Mouse (Mus musculus) stomach, embryonic 15.5 days (tissue): Measurements from ENCODE around the gene Aen. TPM values are rescaled to one million over a fixed set of nuclear protein-coding genes. Genes with fewer than 3 reads are reported as not detected.
A peak's percentile ranks its signal among the peaks of the same experiment; 100 is the strongest.

Experiments used
- ATAC-seq: fragments of 200-750 bp; cut with Nextera tagmentation; 2 replicates; pipeline ENCODE4 v1.8.0; 2017; ENCODE audit warnings: low read depth, moderate number of reproducible peaks, moderate TSS enrichment; ENCODE audit not compliant: insufficient read depth, low FRiP score
- H3K27ac ChIP-seq: fragments of 300-500 bp; sonication (generic); 2 replicates; pipeline ENCODE4 v1.5.1; 2015; ENCODE audit warnings: mild to moderate bottlenecking, inconsistent platforms
- H3K27me3 ChIP-seq: fragments of 300-500 bp; sonication (generic); replicated peaks from 2 replicates; pipeline ENCODE4 v1.6.1; 2015; ENCODE audit warnings: inconsistent platforms
- H3K36me3 ChIP-seq: fragments of 300-500 bp; sonication (generic); 2 replicates; pipeline ENCODE4 v1.6.1; 2015; ENCODE audit warnings: inconsistent platforms
- H3K4me1 ChIP-seq: fragments of 300-500 bp; sonication (generic); 2 replicates; pipeline ENCODE4 v1.6.1; 2015; ENCODE audit warnings: inconsistent platforms
- H3K4me2 ChIP-seq: fragments of 300-500 bp; sonication (generic); 2 replicates; pipeline ENCODE4 v1.6.1; 2015; ENCODE audit warnings: mild to moderate bottlenecking, inconsistent platforms
- H3K4me3 ChIP-seq: fragments of 300-500 bp; sonication (generic); replicated peaks from 2 replicates; pipeline ENCODE4 v1.5.1; 2015; ENCODE audit warnings: inconsistent platforms
- H3K9ac ChIP-seq: fragments of 300-500 bp; sonication (generic); 2 replicates; pipeline ENCODE4 v1.6.1; 2015; ENCODE audit warnings: inconsistent platforms
- H3K9me3 ChIP-seq: fragments of 300-500 bp; sonication (generic); 2 replicates; pipeline ENCODE4 v1.6.1; 2016; ENCODE audit warnings: inconsistent platforms
- WGBS: fragments of 180-500 bp; shearing (Covaris S2); methylation state at CpG from one replicate; pipeline ENCODE4 v1.1.7; 2015; 5-methylcytosine and 5-hydroxymethylcytosine counted together
- polyA plus RNA-seq: library from polyadenylated mRNA; unstranded; fragments of >200 nt; fragmentation: Nextera tagmentation; extraction: Ambion mirVana; gene quantifications from 2 replicates; pipeline ENCODE4 v1.2.1, GENCODE M21; 2015

The Aen gene
- polyA plus RNA-seq, 1 experiment from 2014 or later: 37.9 TPM

GRCm38 (mm10) chr7:78872831-78873230, 22.8 kb upstream of the Aen start:
- Histone ChIP-seq H3K9ac (no peak overlapping the region), H3K4me1 (no peaks in the 10 kb centered on the region), H3K27ac (no peak overlapping the region), H3K9me3 (no peaks in the 10 kb centered on the region), H3K36me3 (no peaks in the 10 kb centered on the region), H3K27me3 (no peaks in the 10 kb centered on the region), H3K4me2 (no peak overlapping the region), H3K4me3 (no peak overlapping the region)
- no peak for ATAC-seq
- WGBS: 52% methylated on average over 5 of the region's 5 CpGs

- ATAC-seq: no peak
- H3K4me3 ChIP-seq: peak overlapping the region; percentile 23
- peaks cover 33% of the 10 kb centered on the region for H3K27me3 ChIP-seq
- H3K9me3 ChIP-seq: no peaks in the 10 kb centered on the region
- WGBS: 15% methylated on average over 14 of the region's 16 CpGs
- H3K4me2 ChIP-seq: peak overlapping the region; percentile 51
- no peaks in the 10 kb centered on the region for H3K36me3 ChIP-seq
- peaks cover 10% of the 10 kb centered on the region; the same call in 1 of the 2 replicates for H3K4me1 ChIP-seq
- H3K27ac ChIP-seq: no peak overlapping the region
- H3K9ac ChIP-seq: no peak overlapping the region
Observed at GRCm38 (mm10) chr7:78881607-78882468, 13.8 kb upstream of the Aen start.

DNA sequence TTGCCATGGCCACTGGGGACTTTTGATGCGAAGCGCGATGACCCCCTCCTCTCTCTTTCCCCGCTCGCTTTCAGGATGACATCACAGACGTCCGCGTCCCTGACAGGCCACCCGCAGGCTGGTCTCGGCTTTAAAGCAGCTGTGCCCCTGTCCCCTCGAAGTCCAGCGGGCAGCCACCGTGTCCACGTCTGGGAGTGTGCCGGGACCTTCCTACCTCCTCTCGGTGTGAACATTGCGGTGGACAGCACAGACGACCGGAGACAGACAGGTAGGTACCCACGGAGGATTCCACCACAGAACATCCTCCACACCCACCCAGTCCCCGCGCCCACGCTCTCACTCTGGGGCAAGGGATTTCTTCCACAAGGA, 13.2 kb upstream of the Aen start:
- Histone ChIP-seq H3K27ac (no peak overlapping the region), H3K9ac (no peak overlapping the region), H3K9me3 (no peaks in the 10 kb centered on the region), H3K4me2 (peak overlapping the region; percentile 51), H3K4me3 (peak overlapping the region; percentile 23), H3K4me1 (peaks cover 10% of the 10 kb centered on the region; the same call in 1 of the 2 replicates), H3K36me3 (no peaks in the 10 kb centered on the region), H3K27me3 (peaks cover 33% of the 10 kb centered on the region)
- WGBS: 3% methylated on average over 23 of the region's 23 CpGs
- ATAC-seq: no peak; the same call in 1 of the 2 replicates

GRCm38 (mm10) chr7:78883016-78883725, 12.5 kb upstream of the Aen start:
- Histone ChIP-seq H3K9me3 (no peaks in the 10 kb centered on the region), H3K4me1 (peaks cover 10% of the 10 kb centered on the region; the same call in 1 of the 2 replicates), H3K9ac (no peak overlapping the region), H3K4me3 (peak overlapping the region; percentile 23), H3K36me3 (no peaks in the 10 kb centered on the region), H3K27me3 (peaks cover 33% of the 10 kb centered on the region), H3K27ac (no peak overlapping the region), H3K4me2 (peak overlapping the region; percentile 51)
- ATAC-seq: no peak
- WGBS: under 1% methylated on average over 34 of the region's 34 CpGs

DNA sequence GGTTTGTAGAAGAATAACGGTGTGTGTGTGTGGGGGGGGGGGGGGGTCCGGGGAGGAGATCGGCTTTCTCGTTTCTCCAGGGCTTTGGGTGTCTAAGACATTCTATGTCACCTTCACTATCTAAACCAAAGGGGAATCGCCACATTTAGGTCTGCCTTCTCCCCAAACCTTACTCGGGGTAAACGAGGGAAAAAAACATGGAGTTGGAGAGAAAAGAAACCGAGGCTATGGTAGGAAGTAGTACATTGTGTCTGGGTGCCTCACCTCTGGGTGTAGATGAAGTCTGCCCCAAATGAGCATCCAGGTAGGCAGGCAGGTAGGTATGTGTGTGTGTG, 12.0 kb upstream of the Aen start:
- H3K27ac ChIP-seq: no peak overlapping the region
- H3K4me3 ChIP-seq: 0 out of 2 replicates have a peak overlapping the region, but pooled peaks have one; percentile 23
- H3K9ac ChIP-seq: no peak overlapping the region
- no peak overlapping the region; the same call in 1 of the 2 replicates for H3K4me2 ChIP-seq
- peaks cover 33% of the 10 kb centered on the region for H3K27me3 ChIP-seq
- H3K4me1 ChIP-seq: peaks cover 10% of the 10 kb centered on the region; the same call in 1 of the 2 replicates
- no peaks in the 10 kb centered on the region for H3K9me3 ChIP-seq
- H3K36me3 ChIP-seq: no peaks in the 10 kb centered on the region
- WGBS: 15% methylated on average over 8 of the region's 8 CpGs
- no peak for ATAC-seq

- WGBS: 5% methylated on average over 6 of the region's 6 CpGs
- Histone ChIP-seq H3K4me2 (no peak overlapping the region), H3K4me3 (no peak overlapping the region), H3K27me3 (peaks cover 33% of the 10 kb centered on the region), H3K36me3 (no peaks in the 10 kb centered on the region), H3K27ac (no peak overlapping the region), H3K4me1 (peaks cover 10% of the 10 kb centered on the region; the same call in 1 of the 2 replicates), H3K9me3 (no peaks in the 10 kb centered on the region), H3K9ac (no peak overlapping the region)
- ATAC-seq: no peak
Observed at GRCm38 (mm10) chr7:78884139-78884538, 11.5 kb upstream of the Aen start.

- Histone ChIP-seq H3K4me2 (no peak overlapping the region), H3K4me1 (peaks cover 10% of the 10 kb centered on the region; the same call in 1 of the 2 replicates), H3K9ac (no peak overlapping the region), H3K36me3 (no peaks in the 10 kb centered on the region), H3K9me3 (no peaks in the 10 kb centered on the region), H3K4me3 (no peak overlapping the region), H3K27me3 (peaks cover 37% of the 10 kb centered on the region), H3K27ac (no peak overlapping the region)
- ATAC-seq: no peak
- WGBS: 78% methylated on average over 5 of the region's 5 CpGs
Observed at GRCm38 (mm10) chr7:78885404-78885803, 10.2 kb upstream of the Aen start.

DNA sequence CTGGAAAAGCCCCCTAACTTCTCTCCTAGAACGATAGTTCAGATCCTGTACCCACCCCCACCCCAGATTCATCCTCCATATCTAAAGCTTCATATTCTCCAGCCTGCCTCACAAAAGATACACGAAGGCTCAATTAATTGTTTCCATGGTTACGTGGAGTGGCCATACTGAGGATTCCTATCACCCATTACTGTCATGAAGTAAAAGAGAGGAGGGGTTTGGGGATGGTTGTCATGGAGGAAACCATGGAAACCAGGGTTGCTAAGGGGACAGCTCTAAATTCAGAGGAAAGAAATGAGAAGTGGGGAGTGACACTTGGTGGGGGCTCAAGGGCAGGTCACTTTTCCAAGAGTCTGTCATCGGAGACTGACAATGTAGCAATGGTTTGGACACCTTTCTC, 9.2 kb upstream of the Aen start:
- no peak overlapping the region for H3K27ac ChIP-seq
- 74% methylated on average over 4 of the region's 4 CpGs for WGBS
- H3K4me3 ChIP-seq: no peak overlapping the region
- H3K4me1 ChIP-seq: peaks cover 10% of the 10 kb centered on the region; the same call in 1 of the 2 replicates
- H3K27me3 ChIP-seq: peaks cover 32% of the 10 kb centered on the region
- ATAC-seq: no peak
- H3K36me3 ChIP-seq: no peaks in the 10 kb centered on the region
- H3K4me2 ChIP-seq: no peak overlapping the region
- no peak overlapping the region for H3K9ac ChIP-seq
- no peaks in the 10 kb centered on the region for H3K9me3 ChIP-seq

DNA sequence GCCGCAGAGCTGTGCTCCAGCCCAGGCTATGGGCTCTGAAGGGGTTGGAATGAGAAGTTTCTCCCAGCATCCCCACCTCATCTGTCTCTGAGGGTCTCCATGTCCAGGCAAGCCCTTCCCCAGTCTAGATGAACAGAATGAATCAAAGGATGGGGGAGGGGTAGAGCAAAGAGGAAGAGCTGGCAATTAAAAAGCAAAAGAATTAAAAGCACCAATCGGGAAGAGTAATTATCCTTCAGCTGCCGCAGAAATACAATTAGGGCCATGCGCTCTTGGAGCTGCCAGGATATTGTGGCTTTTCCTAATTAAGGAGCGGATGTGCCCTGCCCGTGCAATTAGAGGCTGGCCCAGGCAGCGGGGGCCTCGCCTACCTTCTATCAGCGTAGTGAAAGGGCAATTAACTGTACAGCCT, 8.2 kb upstream of the Aen start:
- ATAC-seq: no peak
- H3K27me3 ChIP-seq: peaks cover 26% of the 10 kb centered on the region

GRCm38 (mm10) chr7:78890641-78891040, 5.0 kb upstream of the Aen start:
- Histone ChIP-seq H3K4me2 (no peak overlapping the region), H3K27me3 (0 out of 2 replicates have a peak, but pooled peaks cover 4% of the 10 kb centered on the region), H3K36me3 (no peaks in the 10 kb centered on the region), H3K9me3 (no peaks in the 10 kb centered on the region), H3K4me1 (no peaks in the 10 kb centered on the region; the same call in 1 of the 2 replicates), H3K4me3 (no peak overlapping the region), H3K9ac (no peak overlapping the region), H3K27ac (no peak overlapping the region)
- no peak for ATAC-seq
- WGBS: 3% methylated on average over 16 of the region's 16 CpGs

More for the DNA sequence above, 8.2 kb upstream of the Aen start:
- Histone ChIP-seq H3K27ac (no peak overlapping the region), H3K4me3 (no peak overlapping the region), H3K9ac (no peak overlapping the region), H3K4me2 (no peak overlapping the region), H3K9me3 (no peaks in the 10 kb centered on the region), H3K4me1 (peaks cover 8% of the 10 kb centered on the region; the same call in 1 of the 2 replicates), H3K36me3 (no peaks in the 10 kb centered on the region)
- WGBS: 67% methylated on average over 9 of the region's 9 CpGs

GRCm38 (mm10) chr7:78893917-78894316, 1.7 kb upstream of the Aen start:
- Histone ChIP-seq H3K4me3 (no peak overlapping the region), H3K27ac (no peak overlapping the region), H3K9me3 (no peaks in the 10 kb centered on the region), H3K9ac (no peak overlapping the region), H3K27me3 (0 out of 2 replicates have a peak, but pooled peaks cover 4% of the 10 kb centered on the region), H3K4me1 (peaks cover 12% of the 10 kb centered on the region; the same call in 1 of the 2 replicates), H3K4me2 (no peak overlapping the region), H3K36me3 (peaks cover 6% of the 10 kb centered on the region; the same call in 1 of the 2 replicates)
- WGBS: 83% methylated on average over 10 of the region's 10 CpGs
- ATAC-seq: no peak
